Mouse (Mus musculus): ENCODE data around the gene Smim8.

The Smim8 gene

GRCm38 (mm10) chr4:34720127-34720895 lies 57.9 kb downstream of the Smim8 start:
- no peak for DNase-seq (ENCODE audit: low spot score in 2 of 2)

GRCm38 (mm10) chr4:34719421-34719820 lies 58.8 kb downstream of the Smim8 start:
- no peak for DNase-seq (ENCODE audit: low spot score in 2 of 2)

Data from right cerebral cortex, postnatal 10 days (tissue).